Mouse (Mus musculus) layer of hippocampus, adult 8-10 months (tissue): ENCODE measurements around the gene Dock10. TPM values are rescaled to one million over a fixed set of nuclear protein-coding genes. Genes with fewer than 3 reads are reported as not detected.

ENCODE experiments used
- DNase-seq, 2 experiments: peaks; one replicate each; pipeline ENCODE4 v3.0.0; 2022; ENCODE audit warnings: low spot score in 2 of 2
- total RNA-seq, 4 experiments: library from RNA; stranded (reverse); gene quantifications; 2 replicates each; pipeline ENCODE4 v1.2.4; 2022

The Dock10 gene
- total RNA-seq, 4 experiments from 2014 or later, result 76.7 to 93.2 (median 85.1) TPM

GRCm38 (mm10) chr1:80483419-80483818 is 274.9 kb downstream of the Dock10 start:
- no peak for DNase-seq

- DNase-seq, result no peak
Observed at GRCm38 (mm10) chr1:80474942-80475341, 283.4 kb downstream of the Dock10 start.

DNA sequence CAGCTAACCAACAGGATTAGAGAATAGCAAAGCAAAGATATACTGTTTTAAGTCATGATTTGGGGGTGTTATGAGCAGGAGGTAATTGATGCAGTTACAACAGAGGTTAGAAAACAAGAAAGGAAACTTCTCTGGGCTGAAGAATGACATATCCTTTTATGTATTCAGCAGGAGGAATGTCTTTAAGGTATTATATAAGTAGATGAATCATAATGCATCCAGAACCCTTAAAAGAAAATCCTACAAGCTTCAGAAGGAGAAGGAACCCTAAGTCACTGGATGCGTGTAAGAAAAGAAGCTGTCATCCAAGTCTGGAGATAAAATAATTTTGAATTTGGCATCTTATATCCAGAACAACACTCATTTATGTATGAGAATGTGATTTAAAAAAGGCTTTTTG is 285.9 kb downstream of the Dock10 start:
- no peak for DNase-seq

- no peak for DNase-seq
Observed at GRCm38 (mm10) chr1:80461348-80461747, 297.0 kb downstream of the Dock10 start, which contains the start of gene Gm45261. Gene Gm45261 (minus strand): TSS chr1:80461448.

DNA sequence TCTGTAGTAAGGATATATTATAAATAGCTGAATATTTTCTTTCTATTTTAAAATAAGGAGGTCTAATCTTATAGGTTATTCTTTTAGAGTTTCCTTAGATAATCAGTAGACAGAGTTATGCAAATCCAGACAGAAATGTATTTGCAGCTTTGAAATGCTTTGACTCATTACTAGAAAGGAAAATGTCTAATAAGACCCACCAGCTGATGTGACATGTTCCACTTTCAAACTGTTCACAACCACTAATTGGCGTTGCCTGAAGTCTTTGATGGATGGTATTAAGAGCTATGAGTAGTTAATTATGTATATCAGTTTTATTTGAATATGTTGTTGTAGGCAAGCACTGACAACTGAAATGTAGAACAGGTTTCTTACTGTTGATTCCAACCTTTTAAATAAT is 298.4 kb downstream of the Dock10 start:
- DNase-seq, result no peak

DNA sequence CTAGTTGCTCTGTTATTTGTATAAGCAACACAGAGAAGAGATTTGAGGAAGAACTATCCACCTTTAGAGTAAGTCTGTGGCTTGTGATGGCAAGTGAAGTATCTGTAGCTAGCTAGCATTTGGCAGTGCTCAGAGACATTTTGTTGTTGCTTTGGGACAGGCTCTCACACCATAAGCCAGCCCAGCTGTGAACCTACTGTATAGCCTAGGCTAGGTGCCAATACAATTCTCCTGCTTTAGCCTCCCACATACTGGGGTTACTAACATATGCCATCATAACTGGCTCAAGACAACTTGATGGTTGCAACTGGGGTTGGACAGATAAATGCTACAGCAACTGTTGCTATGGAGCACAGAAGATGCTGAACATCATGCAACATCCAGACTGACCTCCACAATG is 298.9 kb downstream of the Dock10 start:
- DNase-seq, result no peak

GRCm38 (mm10) chr1:80453971-80454370 is 304.4 kb downstream of the Dock10 start:
- DNase-seq, result no peak

GRCm38 (mm10) chr1:80451914-80452549 is 306.3 kb downstream of the Dock10 start:
- DNase-seq, result no peak
